Mouse (Mus musculus) heart, postnatal 4 days (tissue): Measurements from ENCODE around the gene Ccl20. TPM values are rescaled to one million over a fixed set of nuclear protein-coding genes. Genes with fewer than 3 reads are reported as not detected.

Source experiments
- DNase-seq: peaks from one replicate; pipeline ENCODE4 v3.0.0; 2021
- total RNA-seq, 2 experiments: library from RNA; stranded (reverse); gene quantifications; 2 replicates each; pipeline ENCODE4 v1.2.3; 2021

The Ccl20 gene
- total RNA-seq, 2 experiments from 2014 or later, result not detected

DNA sequence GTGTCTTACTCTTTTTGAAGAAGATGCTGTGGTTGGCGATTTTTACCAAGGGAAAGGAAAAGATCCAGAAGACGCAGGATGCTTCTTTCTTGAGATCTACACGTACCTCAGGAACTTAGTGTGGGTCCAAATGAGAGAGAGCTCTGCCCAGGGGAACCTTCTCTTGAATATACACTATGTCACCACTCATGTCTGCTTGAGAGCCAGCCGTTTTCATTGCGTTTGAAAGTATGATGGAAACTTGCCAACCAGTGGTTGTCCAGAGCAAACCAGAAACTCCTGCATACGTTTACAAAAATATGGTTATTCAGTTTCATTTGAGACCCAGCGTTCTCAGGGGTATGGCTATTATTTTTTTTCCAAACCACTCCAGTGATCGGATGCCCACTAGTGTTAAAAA lies 24.9 kb downstream of the Ccl20 start:
- DNase-seq, result no peak

GRCm38 (mm10) chr1:83142055-83142454 lies 25.5 kb downstream of the Ccl20 start:
- no peak for DNase-seq

DNA sequence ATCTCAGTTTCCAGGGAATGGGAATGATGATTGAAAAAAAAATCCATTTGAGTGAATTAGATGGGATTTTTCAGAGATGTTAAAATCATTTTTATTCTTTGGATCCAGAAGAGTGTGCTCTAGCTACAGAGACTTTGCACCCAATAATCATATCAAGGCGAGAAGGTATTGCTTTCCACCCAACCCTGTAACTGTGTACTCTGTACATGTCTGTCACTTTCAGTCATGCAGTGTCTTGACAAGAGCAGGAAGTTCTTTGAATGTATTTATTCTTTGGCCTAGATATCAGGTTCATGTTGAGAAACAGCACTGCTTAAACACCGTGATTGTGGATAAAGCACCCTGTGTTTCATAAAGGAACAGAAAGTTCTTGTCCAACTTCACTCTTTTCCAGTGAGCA lies 30.0 kb downstream of the Ccl20 start:
- DNase-seq, result no peak

- no peak for DNase-seq
Measured at GRCm38 (mm10) chr1:83150227-83150626, 33.7 kb downstream of the Ccl20 start.

GRCm38 (mm10) chr1:83152961-83153360 lies 36.4 kb downstream of the Ccl20 start:
- peak; percentile 25 for DNase-seq

GRCm38 (mm10) chr1:83156876-83157275 lies 40.3 kb downstream of the Ccl20 start:
- no peak for DNase-seq

GRCm38 (mm10) chr1:83159603-83160002 lies 43.0 kb downstream of the Ccl20 start, which contains the start of gene Daw1:
Gene Daw1 (plus strand): TSS chr1:83159752.
- DNase-seq, result peak; percentile 81

DNA sequence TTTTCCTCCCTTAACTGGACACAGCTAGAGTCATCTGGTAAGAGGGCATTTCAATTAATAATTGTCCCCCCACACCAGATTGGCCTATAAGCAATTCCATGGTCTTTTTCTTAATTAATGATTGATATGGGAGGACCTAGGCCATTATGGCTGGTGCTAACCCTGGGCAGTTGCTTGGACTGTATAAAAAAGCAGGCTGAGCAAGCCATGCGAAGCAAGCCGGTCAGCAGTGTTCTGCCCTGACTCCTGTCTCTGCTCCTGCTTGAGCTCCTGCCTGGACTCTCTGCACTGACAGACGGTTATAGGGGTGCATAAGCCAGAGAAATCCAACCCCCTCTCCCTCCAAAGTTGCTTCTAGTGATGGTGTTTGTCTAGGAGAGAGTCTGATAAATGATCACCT lies 45.1 kb downstream of the Ccl20 start:
- DNase-seq, result no peak

- no peak for DNase-seq
Measured at GRCm38 (mm10) chr1:83164027-83164426, 47.5 kb downstream of the Ccl20 start.

Other genes with a start within 250 kb of the Ccl20 start
- under 1 TPM; 0.36 to 0.56 TPM for gene A030005L19Rik, start 203.4 kb upstream of the Ccl20 start, total RNA-seq
- not detected for gene A030014E15Rik, start 191.8 kb upstream of the Ccl20 start, total RNA-seq
- gene Gm6217, start 185.4 kb upstream of the Ccl20 start, total RNA-seq, result not detected
- gene A030003K21Rik, start 173.4 kb upstream of the Ccl20 start, total RNA-seq, result not detected
- not detected for gene Gm7544, start 160.8 kb upstream of the Ccl20 start, total RNA-seq
- not detected for gene Gm47955, start 156.5 kb upstream of the Ccl20 start, total RNA-seq
- not detected for gene Gm47959, start 116.2 kb upstream of the Ccl20 start, total RNA-seq
- gene Slc19a3, start 78.3 kb upstream of the Ccl20 start, total RNA-seq, result 1 to 10 TPM in 1 of 2 experiments, under 1 TPM in 1; 0.83 to 1.5 TPM
- not detected for gene Krtap28-10, start 74.3 kb upstream of the Ccl20 start, total RNA-seq
- gene Gm47969, start 71.8 kb upstream of the Ccl20 start, total RNA-seq, result not detected
- gene A030005K14Rik, start 57.4 kb upstream of the Ccl20 start, total RNA-seq, result not detected
- gene Krtap28-13, start 55.8 kb upstream of the Ccl20 start, total RNA-seq, result not detected
- gene Daw1, start 43.0 kb downstream of the Ccl20 start, total RNA-seq, result not detected